Mouse (Mus musculus) heart, postnatal 0 days (tissue): ENCODE measurements at regions not wholly inside any gene's neighbourhood (a gene's known extent, or its start where the extent isn't known, plus 50 kb on each side); places are given as distances from the start of the nearest gene placed in this dataset.

Experiments
- ATAC-seq: fragments of 200-750 bp; cut with Nextera tagmentation; 2 replicates; pipeline ENCODE4 v1.8.0; 2017; ENCODE audit warnings: low read depth, moderate number of reproducible peaks, moderate library complexity; ENCODE audit not compliant: insufficient read depth
- DNase-seq: peaks from one replicate; pipeline ENCODE4 v3.0.0-alpha.2; 2016; ENCODE audit warnings: low spot score
- H3K27ac ChIP-seq: fragments of 300-500 bp; sonication (generic); 2 replicates; pipeline ENCODE4 v1.5.1; 2014; ENCODE audit warnings: low read depth, mild to moderate bottlenecking
- H3K27me3 ChIP-seq: fragments of 300-500 bp; sonication (generic); 2 replicates; pipeline ENCODE4 v1.6.1; 2014; ENCODE audit warnings: low read length, mixed read lengths; ENCODE audit not compliant: control insufficient read depth, insufficient read depth
- H3K36me3 ChIP-seq: fragments of 300-500 bp; sonication (generic); replicated peaks from 2 replicates; pipeline ENCODE4 v1.6.1; 2014; ENCODE audit warnings: low read length, mixed read lengths; ENCODE audit not compliant: control insufficient read depth, insufficient read depth
- H3K4me1 ChIP-seq: fragments of 300-500 bp; sonication (generic); 2 replicates; pipeline ENCODE4 v1.6.1; 2014; ENCODE audit warnings: antibody characterized with exemption; ENCODE audit not compliant: control insufficient read depth, insufficient read depth
- H3K4me2 ChIP-seq: fragments of 300-500 bp; sonication (generic); 2 replicates; pipeline ENCODE4 v1.6.1; 2014; ENCODE audit warnings: low read depth, mild to moderate bottlenecking, low read length, moderate library complexity
- H3K4me3 ChIP-seq: fragments of 300-500 bp; sonication (generic); 2 replicates; pipeline ENCODE4 v1.5.1; 2014; ENCODE audit warnings: low read depth, low read length
- H3K9ac ChIP-seq: fragments of 300-500 bp; sonication (generic); replicated peaks from 2 replicates; pipeline ENCODE4 v1.6.1; 2014; ENCODE audit warnings: low read depth, low read length, mixed read lengths
- H3K9me3 ChIP-seq: fragments of 300-500 bp; sonication (generic); replicated peaks from 2 replicates; pipeline ENCODE4 v1.6.1; 2016; ENCODE audit warnings: low read length; ENCODE audit not compliant: control insufficient read depth
- CTCF ChIP-seq: IDR thresholded peaks from 2 replicates; pipeline ENCODE4 v1.5.1; 2016; ENCODE audit warnings: antibody characterized with exemption, control low read depth, low read depth
- EP300 ChIP-seq: IDR thresholded peaks from 2 replicates; pipeline ENCODE4 v1.6.1; 2016; ENCODE audit warnings: antibody characterized with exemption, low read depth
- WGBS: fragments of 180-500 bp; shearing (Covaris S2); extraction: QIAGEN DNeasy Blood & Tissue Kit; methylation state at CpG from one replicate; pipeline ENCODE4 v1.1.7; 2014; 5-methylcytosine and 5-hydroxymethylcytosine counted together

- TF ChIP-seq CTCF = no peak
- TF ChIP-seq EP300 = no peak
- DNase-seq (no peak), ATAC-seq (no peak)
- no peaks in the 10 kb centered on the region for H3K36me3 ChIP-seq
- no peak overlapping the region for H3K4me2 ChIP-seq
- peaks cover 5% of the 10 kb centered on the region; the same call in 1 of the 2 replicates for H3K9me3 ChIP-seq
- H3K9ac ChIP-seq = no peak overlapping the region
- 73% methylated on average over 7 of the region's 7 CpGs for WGBS
- no peak overlapping the region for H3K4me3 ChIP-seq
- H3K27me3 ChIP-seq = no peaks in the 10 kb centered on the region
- no peak overlapping the region for H3K27ac ChIP-seq
- H3K4me1 ChIP-seq = no peaks in the 10 kb centered on the region
Observed at GRCm38 (mm10) chr9:72218736-72219135, 55.9 kb upstream of the Zfp280d start.

DNA sequence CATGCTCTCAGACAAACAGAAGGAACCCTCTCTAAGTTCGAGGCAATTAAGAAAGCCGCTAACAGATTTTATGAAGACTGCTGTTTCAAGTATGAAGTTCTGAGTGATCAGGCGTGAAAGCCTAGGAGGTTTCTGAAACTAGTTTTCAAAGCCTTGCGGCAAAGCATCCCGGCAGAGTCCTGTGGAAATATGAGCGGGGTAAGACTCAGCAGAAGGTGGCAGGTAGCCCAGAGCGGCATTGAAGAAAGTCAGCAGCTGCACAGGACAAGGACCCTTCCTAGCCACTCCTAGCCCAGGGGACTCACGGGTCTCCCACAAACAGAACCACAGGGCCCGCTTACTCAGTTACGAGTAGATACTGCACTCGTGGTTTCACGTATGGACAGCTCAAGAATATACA is 54.8 kb upstream of the Zfp280d start:
- Histone ChIP-seq H3K9me3 (peaks cover 5% of the 10 kb centered on the region; the same call in 1 of the 2 replicates), H3K27ac (no peak overlapping the region), H3K36me3 (no peaks in the 10 kb centered on the region), H3K27me3 (no peaks in the 10 kb centered on the region), H3K9ac (no peak overlapping the region), H3K4me1 (no peaks in the 10 kb centered on the region), H3K4me2 (no peak overlapping the region), H3K4me3 (no peak overlapping the region)
- no peak for TF ChIP-seq CTCF
- no peak for TF ChIP-seq EP300
- DNase-seq = no peak
- WGBS = 89% methylated on average over 12 of the region's 12 CpGs
- no peak for ATAC-seq

DNA sequence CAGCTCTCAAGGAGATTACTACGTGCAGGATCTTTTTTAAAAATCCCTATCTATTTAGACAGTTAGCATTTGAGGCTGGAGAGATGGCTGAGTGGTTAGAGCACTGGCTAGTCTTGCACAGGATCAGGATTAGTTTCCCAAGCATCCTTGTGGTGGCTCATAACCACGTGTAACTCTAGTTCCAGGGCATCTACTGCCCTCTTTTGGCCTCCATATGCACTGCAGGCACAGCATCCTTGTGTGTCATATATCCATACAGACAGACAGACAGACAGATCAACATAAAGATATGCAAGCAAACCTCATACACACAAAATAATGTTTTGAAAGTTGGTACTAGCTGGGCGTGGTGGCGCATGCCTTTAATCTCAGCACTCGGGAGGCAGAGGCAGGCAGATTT is 53.3 kb upstream of the Zfp280d start:
- DNase-seq = no peak
- H3K27ac ChIP-seq = no peak overlapping the region
- no peaks in the 10 kb centered on the region for H3K4me1 ChIP-seq
- no peak for ATAC-seq
- 82% methylated on average over 5 of the region's 5 CpGs for WGBS
- TF ChIP-seq CTCF (no peak), EP300 (no peak)
- H3K27me3 ChIP-seq = no peaks in the 10 kb centered on the region
- no peak overlapping the region for H3K4me2 ChIP-seq
- no peak overlapping the region for H3K4me3 ChIP-seq
- no peak overlapping the region for H3K9ac ChIP-seq
- no peaks in the 10 kb centered on the region for H3K36me3 ChIP-seq
- H3K9me3 ChIP-seq = peaks cover 5% of the 10 kb centered on the region; the same call in 1 of the 2 replicates
